Mouse (Mus musculus) hindbrain, embryonic 11.5 days (tissue): ENCODE data around the gene Adk. TPM values are rescaled to one million over a fixed set of nuclear protein-coding genes. Genes with fewer than 3 reads are reported as not detected.

ENCODE experiments used
- ATAC-seq: fragments of 200-750 bp; cut with Nextera tagmentation; 2 replicates; pipeline ENCODE4 v1.8.0; 2017; ENCODE audit warnings: mild to moderate bottlenecking, moderate TSS enrichment, moderate library complexity; ENCODE audit not compliant: low FRiP score
- DNase-seq: peaks from one replicate; pipeline ENCODE4 v3.0.0-alpha.2; 2015; ENCODE audit warnings: low spot score
- H3K27ac ChIP-seq: fragments of 300-500 bp; sonication (generic); 2 replicates; pipeline ENCODE4 v1.5.1; 2014; ENCODE audit warnings: mild to moderate bottlenecking, low read depth, low read length
- H3K27me3 ChIP-seq: fragments of 300-500 bp; sonication (generic); 2 replicates; pipeline ENCODE4 v1.6.1; 2014; ENCODE audit warnings: mild to moderate bottlenecking, low read length, moderate library complexity, mixed read lengths; ENCODE audit not compliant: control insufficient read depth, insufficient read depth
- H3K36me3 ChIP-seq: fragments of 300-500 bp; sonication (generic); 2 replicates; pipeline ENCODE4 v1.6.1; 2014; ENCODE audit warnings: mild to moderate bottlenecking, low read length, moderate library complexity, mixed read lengths; ENCODE audit not compliant: control insufficient read depth, insufficient read depth
- H3K4me1 ChIP-seq: fragments of 300-500 bp; sonication (generic); replicated peaks from 2 replicates; pipeline ENCODE4 v1.6.1; 2014; ENCODE audit warnings: low read length, mixed read lengths; ENCODE audit not compliant: control insufficient read depth, insufficient read depth
- H3K4me2 ChIP-seq: fragments of 300-500 bp; sonication (generic); replicated peaks from 2 replicates; pipeline ENCODE4 v1.6.1; 2014; ENCODE audit warnings: mild to moderate bottlenecking, low read depth, low read length
- H3K4me3 ChIP-seq: fragments of 300-500 bp; sonication (generic); 2 replicates; pipeline ENCODE4 v1.5.1; 2014; ENCODE audit warnings: low read depth, low read length
- H3K9ac ChIP-seq: fragments of 300-500 bp; sonication (generic); 2 replicates; pipeline ENCODE4 v1.6.1; 2014; ENCODE audit warnings: low read depth, low read length
- H3K9me3 ChIP-seq: fragments of 300-500 bp; sonication (generic); 2 replicates; pipeline ENCODE4 v1.6.1; 2016; ENCODE audit warnings: low read length; ENCODE audit not compliant: control insufficient read depth
- WGBS: fragments of 180-500 bp; shearing (Covaris S2); extraction: QIAGEN DNeasy Blood & Tissue Kit; methylation state at CpG from one replicate; pipeline ENCODE4 v1.1.7; 2014; 5-methylcytosine and 5-hydroxymethylcytosine counted together
- polyA plus RNA-seq: library from polyadenylated mRNA; unstranded; fragments of >200 nt; fragmentation: Nextera tagmentation; extraction: Ambion mirVana; gene quantifications from 2 replicates; pipeline ENCODE4 v1.2.1, GENCODE M21; 2014

Gene Adk
- polyA plus RNA-seq, 1 experiment from 2014 or later: 107 TPM

GRCm38 (mm10) chr14:21100876-21101275 is 48.5 kb downstream of the Adk start:
- ATAC-seq (no peak), DNase-seq (no peak)
- Histone ChIP-seq H3K9ac (no peak overlapping the region), H3K36me3 (no peaks in the 10 kb centered on the region), H3K4me3 (no peak overlapping the region), H3K27me3 (no peaks in the 10 kb centered on the region), H3K9me3 (no peaks in the 10 kb centered on the region), H3K4me2 (no peak overlapping the region), H3K27ac (no peak overlapping the region), H3K4me1 (no peaks in the 10 kb centered on the region)
- 93% methylated on average over 2 of the region's 2 CpGs for WGBS

GRCm38 (mm10) chr14:21101562-21101961 is 49.2 kb downstream of the Adk start:
- no peaks in the 10 kb centered on the region for H3K27me3 ChIP-seq
- H3K9me3 ChIP-seq: no peaks in the 10 kb centered on the region
- H3K9ac ChIP-seq: no peak overlapping the region
- H3K4me1 ChIP-seq: no peaks in the 10 kb centered on the region
- H3K27ac ChIP-seq: no peak overlapping the region
- ATAC-seq: no peak
- H3K4me3 ChIP-seq: no peak overlapping the region
- no peak overlapping the region for H3K4me2 ChIP-seq
- H3K36me3 ChIP-seq: no peaks in the 10 kb centered on the region
- DNase-seq: no peak
- 79% methylated on average over 7 of the region's 7 CpGs for WGBS

GRCm38 (mm10) chr14:21102666-21103203 is 50.4 kb downstream of the Adk start:
- 96% methylated on average over 4 of the region's 4 CpGs for WGBS
- DNase-seq: no peak
- H3K27ac ChIP-seq: no peak overlapping the region
- H3K4me3 ChIP-seq: no peak overlapping the region
- H3K9ac ChIP-seq: no peak overlapping the region
- H3K36me3 ChIP-seq: no peaks in the 10 kb centered on the region
- H3K4me1 ChIP-seq: no peaks in the 10 kb centered on the region
- no peak for ATAC-seq
- H3K4me2 ChIP-seq: no peak overlapping the region
- H3K27me3 ChIP-seq: no peaks in the 10 kb centered on the region
- H3K9me3 ChIP-seq: no peaks in the 10 kb centered on the region

- H3K4me2 ChIP-seq: no peak overlapping the region
- H3K36me3 ChIP-seq: no peaks in the 10 kb centered on the region
- no peak overlapping the region for H3K9ac ChIP-seq
- H3K9me3 ChIP-seq: no peaks in the 10 kb centered on the region
- no peak for ATAC-seq
- no peak overlapping the region for H3K27ac ChIP-seq
- no peaks in the 10 kb centered on the region for H3K4me1 ChIP-seq
- H3K4me3 ChIP-seq: no peak overlapping the region
- no peaks in the 10 kb centered on the region for H3K27me3 ChIP-seq
- DNase-seq: no peak
These were observed 52.7 kb downstream of the Adk start for GRCm38 (mm10) chr14:21105049-21105448.

- Histone ChIP-seq H3K27me3 (no peaks in the 10 kb centered on the region), H3K4me2 (no peak overlapping the region), H3K9me3 (no peaks in the 10 kb centered on the region), H3K27ac (no peak overlapping the region), H3K4me3 (no peak overlapping the region), H3K9ac (no peak overlapping the region), H3K36me3 (no peaks in the 10 kb centered on the region), H3K4me1 (no peaks in the 10 kb centered on the region)
- 89% methylated on average over 8 of the region's 8 CpGs for WGBS
- ATAC-seq (no peak), DNase-seq (no peak)
These were observed 54.2 kb downstream of the Adk start for GRCm38 (mm10) chr14:21106582-21106981.

- H3K9ac ChIP-seq: no peak overlapping the region
- H3K36me3 ChIP-seq: no peaks in the 10 kb centered on the region
- no peak overlapping the region for H3K4me2 ChIP-seq
- H3K9me3 ChIP-seq: no peaks in the 10 kb centered on the region
- no peak overlapping the region for H3K27ac ChIP-seq
- H3K4me1 ChIP-seq: no peaks in the 10 kb centered on the region
- WGBS: 92% methylated on average over 3 of the region's 3 CpGs
- DNase-seq: no peak
- no peaks in the 10 kb centered on the region for H3K27me3 ChIP-seq
- no peak for ATAC-seq
- no peak overlapping the region for H3K4me3 ChIP-seq
These were observed 55.2 kb downstream of the Adk start for GRCm38 (mm10) chr14:21107551-21107950.

- H3K9me3 ChIP-seq: no peaks in the 10 kb centered on the region
- DNase-seq (no peak), ATAC-seq (no peak)
- H3K9ac ChIP-seq: no peak overlapping the region
- no peak overlapping the region for H3K4me3 ChIP-seq
- WGBS: 86% methylated on average over 4 of the region's 4 CpGs
- no peak overlapping the region for H3K4me2 ChIP-seq
- no peaks in the 10 kb centered on the region for H3K36me3 ChIP-seq
- no peak overlapping the region for H3K27ac ChIP-seq
- no peaks in the 10 kb centered on the region for H3K4me1 ChIP-seq
- no peaks in the 10 kb centered on the region for H3K27me3 ChIP-seq
These were observed 58.1 kb downstream of the Adk start for GRCm38 (mm10) chr14:21110492-21110891.

GRCm38 (mm10) chr14:21111500-21111899 is 59.1 kb downstream of the Adk start:
- Histone ChIP-seq H3K4me2 (no peak overlapping the region), H3K9ac (no peak overlapping the region), H3K27ac (no peak overlapping the region), H3K27me3 (no peaks in the 10 kb centered on the region), H3K36me3 (no peaks in the 10 kb centered on the region), H3K4me1 (no peaks in the 10 kb centered on the region), H3K4me3 (no peak overlapping the region), H3K9me3 (no peaks in the 10 kb centered on the region)
- no peak for ATAC-seq
- 83% methylated on average over 1 of the region's 1 CpGs for WGBS
- DNase-seq: no peak

GRCm38 (mm10) chr14:21112174-21112573 is 59.8 kb downstream of the Adk start:
- 84% methylated on average over 5 of the region's 5 CpGs for WGBS

More at GRCm38 (mm10) chr14:21112174-21112573, 59.8 kb downstream of the Adk start:
- Histone ChIP-seq H3K9ac (no peak overlapping the region), H3K27me3 (no peaks in the 10 kb centered on the region), H3K27ac (no peak overlapping the region), H3K9me3 (no peaks in the 10 kb centered on the region), H3K36me3 (no peaks in the 10 kb centered on the region), H3K4me1 (no peaks in the 10 kb centered on the region), H3K4me2 (no peak overlapping the region), H3K4me3 (no peak overlapping the region)
- ATAC-seq (no peak), DNase-seq (no peak)
